Mouse (Mus musculus) midbrain, embryonic 15.5 days (tissue): ENCODE data around the gene Sgsh. TPM values are rescaled to one million over a fixed set of nuclear protein-coding genes. Genes with fewer than 3 reads are reported as not detected.

Experiments
- ATAC-seq: fragments of 200-750 bp; cut with Nextera tagmentation; replicated peaks from 2 replicates; pipeline ENCODE4 v1.8.0; 2017; ENCODE audit warnings: moderate TSS enrichment
- H3K27ac ChIP-seq: fragments of 300-500 bp; sonication (generic); 2 replicates; pipeline ENCODE4 v1.5.1; 2015; ENCODE audit warnings: mild to moderate bottlenecking, inconsistent platforms
- H3K27me3 ChIP-seq: fragments of 300-500 bp; sonication (generic); replicated peaks from 2 replicates; pipeline ENCODE4 v1.6.1; 2015; ENCODE audit warnings: inconsistent platforms
- H3K36me3 ChIP-seq: fragments of 300-500 bp; sonication (generic); replicated peaks from 2 replicates; pipeline ENCODE4 v1.6.1; 2015; ENCODE audit warnings: inconsistent platforms
- H3K4me1 ChIP-seq: fragments of 300-500 bp; sonication (generic); 2 replicates; pipeline ENCODE4 v1.6.1; 2015; ENCODE audit warnings: inconsistent platforms
- H3K4me2 ChIP-seq: fragments of 300-500 bp; sonication (generic); 2 replicates; pipeline ENCODE4 v1.6.1; 2015; ENCODE audit warnings: inconsistent platforms, mild to moderate bottlenecking, moderate library complexity
- H3K4me3 ChIP-seq: fragments of 300-500 bp; sonication (generic); 2 replicates; pipeline ENCODE4 v1.5.1; 2015; ENCODE audit warnings: mild to moderate bottlenecking, inconsistent platforms
- H3K9ac ChIP-seq: fragments of 300-500 bp; sonication (generic); 2 replicates; pipeline ENCODE4 v1.6.1; 2015; ENCODE audit warnings: mild to moderate bottlenecking, inconsistent platforms
- H3K9me3 ChIP-seq: fragments of 300-500 bp; sonication (generic); 2 replicates; pipeline ENCODE4 v1.6.1; 2016; ENCODE audit warnings: inconsistent platforms
- WGBS: fragments of 180-500 bp; shearing (Covaris S2); methylation state at CpG from one replicate; pipeline ENCODE4 v1.1.7; 2015; ENCODE audit warnings: mixed read lengths; 5-methylcytosine and 5-hydroxymethylcytosine counted together
- polyA plus RNA-seq: library from polyadenylated mRNA; unstranded; fragments of >200 nt; fragmentation: Nextera tagmentation; extraction: Ambion mirVana; gene quantifications from 2 replicates; pipeline ENCODE4 v1.2.1, GENCODE M21; 2015

Gene Sgsh
- polyA plus RNA-seq, 1 experiment from 2014 or later = 6.6 TPM

- 0 out of 2 replicates have a peak overlapping the region, but pooled peaks have one; percentile 38 for H3K27ac ChIP-seq
- H3K4me3 ChIP-seq = peak overlapping the region; percentile 29
- H3K4me1 ChIP-seq = peaks cover 10% of the 10 kb centered on the region
- H3K9ac ChIP-seq = peak overlapping the region; percentile 27; the same call in 1 of the 2 replicates
- H3K9me3 ChIP-seq = no peaks in the 10 kb centered on the region
- H3K36me3 ChIP-seq = no peaks in the 10 kb centered on the region
- WGBS = 20% methylated on average over 11 of the region's 11 CpGs
- ATAC-seq = peak; percentile 50
- no peaks in the 10 kb centered on the region for H3K27me3 ChIP-seq
- H3K4me2 ChIP-seq = peak overlapping the region; percentile 47
Measured at GRCm38 (mm10) chr11:119362769-119363533, 7.6 kb upstream of the Sgsh start.

DNA sequence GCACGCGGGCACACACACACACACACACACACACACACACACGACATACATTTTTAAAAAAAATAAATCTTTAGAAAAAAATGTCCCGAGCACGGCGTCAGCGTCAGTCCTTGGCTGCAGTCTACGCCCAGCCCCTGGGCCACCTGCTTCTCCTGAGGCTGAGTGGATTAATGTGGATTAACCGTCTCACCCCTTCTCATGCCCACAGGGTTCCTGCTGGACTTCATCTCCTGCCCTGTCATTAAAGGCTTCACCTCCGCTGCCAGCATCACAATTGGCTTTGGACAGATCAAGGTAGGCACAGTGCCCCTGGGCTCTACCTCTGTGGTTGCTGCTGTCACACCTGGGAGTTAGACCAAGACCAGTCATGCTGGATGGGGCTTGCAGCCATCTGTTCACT, 3.8 kb upstream of the Sgsh start:
- no peaks in the 10 kb centered on the region for H3K27me3 ChIP-seq
- H3K4me2 ChIP-seq = no peak overlapping the region
- H3K4me1 ChIP-seq = peaks cover 22% of the 10 kb centered on the region
- H3K36me3 ChIP-seq = no peaks in the 10 kb centered on the region
- no peak overlapping the region for H3K9ac ChIP-seq
- no peak for ATAC-seq
- H3K4me3 ChIP-seq = no peak overlapping the region
- H3K9me3 ChIP-seq = no peaks in the 10 kb centered on the region
- WGBS = 83% methylated on average over 10 of the region's 10 CpGs
- H3K27ac ChIP-seq = no peak overlapping the region

- H3K4me1 ChIP-seq = peaks cover 12% of the 10 kb centered on the region
- peak overlapping the region; percentile 64 for H3K9ac ChIP-seq
- no peaks in the 10 kb centered on the region for H3K9me3 ChIP-seq
- H3K4me3 ChIP-seq = peak overlapping the region; percentile 71
- no peak; the same call in 1 of the 2 replicates for ATAC-seq
- H3K4me2 ChIP-seq = peak overlapping the region; percentile 93
- 9% methylated on average over 23 of the region's 23 CpGs for WGBS
- H3K27me3 ChIP-seq = no peaks in the 10 kb centered on the region
- no peaks in the 10 kb centered on the region for H3K36me3 ChIP-seq
- peak overlapping the region; percentile 65 for H3K27ac ChIP-seq
Measured at GRCm38 (mm10) chr11:119354798-119355442, 416 bp downstream of the Sgsh start.

- H3K36me3 ChIP-seq = no peaks in the 10 kb centered on the region
- no peak overlapping the region for H3K9ac ChIP-seq
- no peak for ATAC-seq
- no peaks in the 10 kb centered on the region for H3K9me3 ChIP-seq
- no peaks in the 10 kb centered on the region for H3K27me3 ChIP-seq
- H3K27ac ChIP-seq = no peak overlapping the region
- no peak overlapping the region for H3K4me2 ChIP-seq
- WGBS = 84% methylated on average over 4 of the region's 4 CpGs
- no peak overlapping the region for H3K4me3 ChIP-seq
- peaks cover 12% of the 10 kb centered on the region for H3K4me1 ChIP-seq
Measured at GRCm38 (mm10) chr11:119353946-119354345, 1.4 kb downstream of the Sgsh start.

- WGBS = 80% methylated on average over 7 of the region's 7 CpGs
Measured at GRCm38 (mm10) chr11:119352113-119352512, 3.2 kb downstream of the Sgsh start.

DNA sequence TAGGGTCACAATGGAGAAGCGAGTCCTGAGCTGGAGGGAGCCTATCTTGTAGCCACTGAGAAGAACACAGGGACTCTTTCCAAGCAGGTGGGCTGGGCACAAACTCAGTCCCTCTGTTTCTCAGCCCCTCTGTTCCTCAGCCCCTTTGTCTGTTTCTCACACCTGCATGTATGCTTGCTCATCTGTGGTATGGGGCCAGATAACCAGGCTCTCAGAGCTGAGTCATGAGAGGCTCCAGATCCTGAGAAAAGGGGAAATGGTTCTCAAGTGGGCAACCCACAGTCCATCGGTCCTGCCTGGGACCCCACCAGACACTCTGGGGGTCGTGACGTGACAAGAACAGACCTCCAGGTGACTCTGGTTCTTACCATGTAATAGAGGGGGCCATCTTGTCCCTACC, 8.2 kb downstream of the Sgsh start:
- H3K36me3 ChIP-seq = no peaks in the 10 kb centered on the region
- no peak overlapping the region for H3K4me2 ChIP-seq
- WGBS = 85% methylated on average over 4 of the region's 4 CpGs
- H3K9ac ChIP-seq = no peak overlapping the region
- ATAC-seq = no peak
- H3K27ac ChIP-seq = no peak overlapping the region
- H3K9me3 ChIP-seq = no peaks in the 10 kb centered on the region
- no peaks in the 10 kb centered on the region for H3K4me1 ChIP-seq
- no peak overlapping the region for H3K4me3 ChIP-seq
- H3K27me3 ChIP-seq = no peaks in the 10 kb centered on the region

More at GRCm38 (mm10) chr11:119352113-119352512, 3.2 kb downstream of the Sgsh start:
- Histone ChIP-seq H3K9ac (no peak overlapping the region), H3K4me2 (no peak overlapping the region), H3K9me3 (no peaks in the 10 kb centered on the region), H3K4me3 (no peak overlapping the region), H3K27me3 (no peaks in the 10 kb centered on the region), H3K27ac (no peak overlapping the region), H3K36me3 (no peaks in the 10 kb centered on the region), H3K4me1 (peaks cover 12% of the 10 kb centered on the region)
- ATAC-seq = no peak

DNA sequence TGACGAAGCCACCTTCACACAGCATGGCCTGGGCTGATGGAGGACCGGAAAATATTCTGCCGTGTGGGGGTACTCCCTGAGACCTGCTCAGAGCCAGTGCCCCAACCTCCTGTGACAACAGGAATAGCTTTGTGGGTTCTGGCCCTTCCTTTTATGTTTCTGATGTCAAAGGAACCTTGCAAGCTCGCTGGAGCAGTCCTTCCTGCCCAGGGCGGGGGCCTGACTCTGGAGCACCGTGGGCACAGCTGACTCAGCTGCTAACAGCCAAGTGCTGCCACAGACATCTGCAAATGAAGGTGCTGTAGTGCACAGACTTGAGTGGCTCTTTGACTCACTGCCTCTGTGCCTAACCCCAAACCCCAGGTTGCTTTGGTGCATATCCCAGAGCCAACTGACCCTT, 10.5 kb downstream of the Sgsh start:
- ATAC-seq = no peak
- Histone ChIP-seq H3K4me1 (no peaks in the 10 kb centered on the region), H3K27me3 (no peaks in the 10 kb centered on the region), H3K27ac (no peak overlapping the region), H3K9ac (no peak overlapping the region), H3K4me3 (no peak overlapping the region), H3K9me3 (no peaks in the 10 kb centered on the region), H3K4me2 (no peak overlapping the region), H3K36me3 (no peaks in the 10 kb centered on the region)
- 84% methylated on average over 6 of the region's 6 CpGs for WGBS

- no peaks in the 10 kb centered on the region for H3K4me1 ChIP-seq
- H3K4me3 ChIP-seq = no peak overlapping the region
- no peak overlapping the region for H3K27ac ChIP-seq
- 89% methylated on average over 8 of the region's 8 CpGs for WGBS
- H3K4me2 ChIP-seq = no peak overlapping the region
- H3K27me3 ChIP-seq = no peaks in the 10 kb centered on the region
- H3K36me3 ChIP-seq = no peaks in the 10 kb centered on the region
- H3K9me3 ChIP-seq = no peaks in the 10 kb centered on the region
- ATAC-seq = no peak
- no peak overlapping the region for H3K9ac ChIP-seq
Measured at GRCm38 (mm10) chr11:119344178-119344577, 11.2 kb downstream of the Sgsh start.

DNA sequence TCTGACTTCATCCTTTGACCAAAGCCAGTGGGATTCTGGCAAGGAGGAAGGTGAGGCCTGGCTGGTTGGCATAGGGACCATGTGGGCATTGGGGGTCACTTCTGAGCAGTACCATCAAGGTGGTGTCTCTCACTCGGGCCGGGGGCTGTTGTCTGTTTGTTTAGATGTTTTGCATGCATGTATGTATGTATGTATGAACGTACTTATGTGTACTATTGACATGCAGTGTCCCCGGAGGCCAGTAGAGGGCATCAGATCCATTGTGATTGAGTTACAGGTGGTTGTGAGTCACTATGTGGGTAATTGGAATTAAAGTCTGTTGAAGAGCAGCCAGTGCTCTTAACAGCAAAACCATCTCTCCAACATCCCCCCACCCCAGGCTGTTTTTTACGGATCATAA, 15.7 kb downstream of the Sgsh start:
- no peak overlapping the region for H3K9ac ChIP-seq
- no peak overlapping the region for H3K4me3 ChIP-seq
- no peak overlapping the region for H3K4me2 ChIP-seq
- no peak for ATAC-seq
- H3K27me3 ChIP-seq = no peaks in the 10 kb centered on the region
- H3K4me1 ChIP-seq = no peaks in the 10 kb centered on the region
- no peaks in the 10 kb centered on the region for H3K9me3 ChIP-seq
- H3K36me3 ChIP-seq = no peaks in the 10 kb centered on the region
- WGBS = 8% methylated on average over 5 of the region's 5 CpGs
- no peak overlapping the region for H3K27ac ChIP-seq

DNA sequence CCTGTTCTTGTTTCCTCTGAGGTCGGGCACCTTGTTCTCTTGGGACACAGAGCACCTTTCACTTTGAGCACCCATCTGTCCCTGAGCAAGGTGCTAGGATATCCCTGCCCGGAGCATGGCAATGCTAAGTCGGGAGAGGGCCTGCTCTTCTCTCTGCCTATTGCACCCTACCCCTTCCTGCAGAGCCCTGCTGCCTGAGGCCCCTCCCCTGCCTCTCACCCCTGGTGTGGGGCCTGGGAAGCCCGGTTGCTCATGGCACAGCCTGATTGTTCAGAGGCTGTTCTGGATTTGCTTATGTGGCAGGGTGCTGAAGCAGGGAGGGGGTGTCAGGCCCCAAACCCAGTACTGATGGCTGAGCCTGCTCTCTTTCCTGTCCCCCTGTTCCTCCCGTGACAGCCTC, 16.2 kb downstream of the Sgsh start:
- no peaks in the 10 kb centered on the region for H3K27me3 ChIP-seq
- ATAC-seq = no peak
- H3K27ac ChIP-seq = no peak overlapping the region
- H3K9me3 ChIP-seq = no peaks in the 10 kb centered on the region
- H3K36me3 ChIP-seq = no peaks in the 10 kb centered on the region
- no peak overlapping the region for H3K4me2 ChIP-seq
- H3K9ac ChIP-seq = no peak overlapping the region
- no peaks in the 10 kb centered on the region for H3K4me1 ChIP-seq
- H3K4me3 ChIP-seq = no peak overlapping the region
- WGBS = 40% methylated on average over 5 of the region's 5 CpGs

- Histone ChIP-seq H3K9ac (no peak overlapping the region), H3K27me3 (no peaks in the 10 kb centered on the region), H3K4me1 (no peaks in the 10 kb centered on the region), H3K9me3 (no peaks in the 10 kb centered on the region), H3K4me3 (no peak overlapping the region), H3K36me3 (no peaks in the 10 kb centered on the region), H3K4me2 (no peak overlapping the region), H3K27ac (no peak overlapping the region)
- no peak for ATAC-seq
- WGBS = 79% methylated on average over 10 of the region's 10 CpGs
Measured at GRCm38 (mm10) chr11:119338271-119339059, 16.9 kb downstream of the Sgsh start.

GRCm38 (mm10) chr11:119331970-119332369, 23.4 kb downstream of the Sgsh start:
- Histone ChIP-seq H3K4me2 (no peak overlapping the region), H3K27me3 (no peaks in the 10 kb centered on the region), H3K9ac (no peak overlapping the region), H3K36me3 (no peaks in the 10 kb centered on the region), H3K27ac (no peak overlapping the region), H3K4me1 (no peaks in the 10 kb centered on the region), H3K9me3 (no peaks in the 10 kb centered on the region), H3K4me3 (no peak overlapping the region)
- WGBS = 55% methylated on average over 3 of the region's 3 CpGs
- no peak for ATAC-seq
